Mouse (Mus musculus) hindbrain, embryonic 11.5 days (tissue): ENCODE results near the gene Fam19a2. TPM values are rescaled to one million over a fixed set of nuclear protein-coding genes. Genes with fewer than 3 reads are reported as not detected.

Source experiments
- ATAC-seq: fragments of 200-750 bp; cut with Nextera tagmentation; 2 replicates; pipeline ENCODE4 v1.8.0; 2017; ENCODE audit warnings: mild to moderate bottlenecking, moderate TSS enrichment, moderate library complexity; ENCODE audit not compliant: low FRiP score
- DNase-seq: peaks from one replicate; pipeline ENCODE4 v3.0.0-alpha.2; 2015; ENCODE audit warnings: low spot score
- H3K27ac ChIP-seq: fragments of 300-500 bp; sonication (generic); 2 replicates; pipeline ENCODE4 v1.5.1; 2014; ENCODE audit warnings: mild to moderate bottlenecking, low read depth, low read length
- H3K27me3 ChIP-seq: fragments of 300-500 bp; sonication (generic); 2 replicates; pipeline ENCODE4 v1.6.1; 2014; ENCODE audit warnings: mild to moderate bottlenecking, low read length, moderate library complexity, mixed read lengths; ENCODE audit not compliant: control insufficient read depth, insufficient read depth
- H3K36me3 ChIP-seq: fragments of 300-500 bp; sonication (generic); 2 replicates; pipeline ENCODE4 v1.6.1; 2014; ENCODE audit warnings: mild to moderate bottlenecking, low read length, moderate library complexity, mixed read lengths; ENCODE audit not compliant: control insufficient read depth, insufficient read depth
- H3K4me1 ChIP-seq: fragments of 300-500 bp; sonication (generic); replicated peaks from 2 replicates; pipeline ENCODE4 v1.6.1; 2014; ENCODE audit warnings: low read length, mixed read lengths; ENCODE audit not compliant: control insufficient read depth, insufficient read depth
- H3K4me2 ChIP-seq: fragments of 300-500 bp; sonication (generic); replicated peaks from 2 replicates; pipeline ENCODE4 v1.6.1; 2014; ENCODE audit warnings: mild to moderate bottlenecking, low read depth, low read length
- H3K4me3 ChIP-seq: fragments of 300-500 bp; sonication (generic); 2 replicates; pipeline ENCODE4 v1.5.1; 2014; ENCODE audit warnings: low read depth, low read length
- H3K9ac ChIP-seq: fragments of 300-500 bp; sonication (generic); 2 replicates; pipeline ENCODE4 v1.6.1; 2014; ENCODE audit warnings: low read depth, low read length
- H3K9me3 ChIP-seq: fragments of 300-500 bp; sonication (generic); 2 replicates; pipeline ENCODE4 v1.6.1; 2016; ENCODE audit warnings: low read length; ENCODE audit not compliant: control insufficient read depth
- WGBS: fragments of 180-500 bp; shearing (Covaris S2); extraction: QIAGEN DNeasy Blood & Tissue Kit; methylation state at CpG from one replicate; pipeline ENCODE4 v1.1.7; 2014; 5-methylcytosine and 5-hydroxymethylcytosine counted together
- polyA plus RNA-seq: library from polyadenylated mRNA; unstranded; fragments of >200 nt; fragmentation: Nextera tagmentation; extraction: Ambion mirVana; gene quantifications from 2 replicates; pipeline ENCODE4 v1.2.1, GENCODE M21; 2014

Fam19a2 gene
- polyA plus RNA-seq, 1 experiment from 2014 or later, result 8.2 TPM

DNA sequence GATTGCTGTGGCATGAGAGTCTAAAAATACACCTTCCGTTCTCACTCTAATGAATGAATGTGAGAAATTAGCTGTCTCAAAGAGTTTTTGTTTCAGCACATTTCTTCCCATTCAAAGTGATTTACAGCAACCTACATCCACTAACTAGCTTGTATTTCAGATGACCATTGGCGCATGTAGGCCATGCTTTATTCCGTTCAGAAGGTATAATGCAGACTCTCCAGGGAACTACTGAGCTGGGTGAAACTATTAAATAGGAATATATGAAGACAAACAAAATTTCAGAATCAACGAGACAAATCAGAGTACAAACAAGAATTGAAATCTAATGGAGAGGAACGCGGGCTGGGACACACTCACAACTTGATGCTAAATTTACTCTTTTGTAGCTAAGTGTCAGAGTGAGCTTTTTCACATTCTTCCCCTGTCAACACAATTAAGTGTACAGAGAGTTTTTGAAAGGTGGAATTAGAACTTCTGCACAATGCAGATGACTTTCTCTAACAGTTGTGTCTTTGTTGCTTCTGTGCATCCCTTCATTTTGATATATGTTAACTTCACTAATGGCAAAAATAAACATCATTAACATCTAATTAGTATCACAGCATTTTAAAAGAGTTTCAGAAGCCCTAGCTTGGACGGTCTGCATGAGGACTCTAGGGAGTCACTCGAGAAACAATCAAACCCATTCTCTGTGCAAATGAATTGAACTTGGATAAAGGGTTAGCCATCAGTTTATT is 428.6 kb downstream of the Fam19a2 start:
- ATAC-seq (no peak), DNase-seq (no peak)
- WGBS, result 74% methylated on average over 8 of the region's 8 CpGs
- Histone ChIP-seq H3K27ac (no peak overlapping the region), H3K9me3 (no peaks in the 10 kb centered on the region), H3K9ac (no peak overlapping the region), H3K4me2 (no peak overlapping the region), H3K4me1 (no peaks in the 10 kb centered on the region), H3K27me3 (no peaks in the 10 kb centered on the region), H3K4me3 (no peak overlapping the region), H3K36me3 (no peaks in the 10 kb centered on the region)

DNA sequence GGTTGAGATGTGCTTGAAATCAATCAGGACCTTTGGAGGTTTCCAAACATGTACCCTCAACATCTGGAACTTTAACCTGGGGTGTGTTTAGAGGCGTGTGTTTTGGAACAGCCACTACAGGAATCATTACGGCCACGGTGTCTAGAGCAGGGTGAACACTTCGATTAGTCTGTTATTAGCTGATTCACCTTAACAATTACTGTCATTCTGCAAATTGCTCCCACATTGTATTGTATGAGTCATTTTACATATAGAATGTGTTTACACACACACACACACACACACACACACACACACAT is 429.1 kb downstream of the Fam19a2 start:
- Histone ChIP-seq H3K27ac (no peak overlapping the region), H3K9me3 (no peaks in the 10 kb centered on the region), H3K4me3 (no peak overlapping the region), H3K4me2 (no peak overlapping the region), H3K27me3 (no peaks in the 10 kb centered on the region), H3K9ac (no peak overlapping the region), H3K4me1 (no peaks in the 10 kb centered on the region), H3K36me3 (no peaks in the 10 kb centered on the region)
- ATAC-seq (no peak), DNase-seq (no peak)
- 90% methylated on average over 4 of the region's 4 CpGs for WGBS

DNA sequence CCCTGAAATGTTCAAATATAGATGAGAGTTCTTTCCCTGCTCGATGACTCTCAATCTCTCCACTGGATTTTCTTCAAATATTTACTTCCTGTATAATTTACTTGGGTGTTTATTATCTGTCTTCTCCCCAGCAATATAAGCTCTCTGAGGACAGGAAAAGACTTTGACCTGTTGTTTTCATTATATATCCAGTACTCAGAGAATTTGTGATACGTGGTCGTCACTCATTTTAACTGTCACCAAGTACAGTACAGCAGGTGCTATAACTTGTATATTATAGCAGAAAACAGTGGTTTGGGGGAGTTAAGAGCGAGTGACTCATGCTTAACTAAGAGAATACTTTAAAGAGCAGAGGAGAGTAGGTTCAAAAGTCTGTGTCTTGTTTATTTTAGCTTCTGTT is 438.8 kb downstream of the Fam19a2 start:
- no peak for DNase-seq
- no peak for ATAC-seq
- 92% methylated on average over 4 of the region's 4 CpGs for whole genome bisulfite sequencing
- Histone ChIP-seq H3K4me2 (no peak overlapping the region), H3K4me3 (no peak overlapping the region), H3K36me3 (no peaks in the 10 kb centered on the region), H3K27ac (no peak overlapping the region), H3K4me1 (no peaks in the 10 kb centered on the region), H3K9me3 (no peaks in the 10 kb centered on the region), H3K27me3 (no peaks in the 10 kb centered on the region), H3K9ac (no peak overlapping the region)

DNA sequence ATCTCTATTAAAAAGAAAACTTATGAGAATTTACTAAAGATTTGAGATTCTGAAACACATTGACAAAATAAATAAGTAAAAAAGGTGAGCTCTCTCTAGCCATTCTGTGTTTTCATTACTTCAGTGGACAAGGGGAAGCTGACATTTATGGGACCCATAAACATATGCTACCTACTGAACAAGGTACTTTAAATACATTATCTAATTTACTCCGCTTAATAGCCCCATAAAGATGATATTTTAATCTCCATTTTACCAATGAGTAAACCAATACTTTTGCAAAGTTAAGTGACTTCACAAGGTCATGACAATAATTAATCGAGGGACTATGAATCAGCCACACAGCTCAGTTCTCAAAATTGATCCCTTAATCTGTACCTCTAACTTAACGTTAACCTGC is 443.2 kb downstream of the Fam19a2 start:
- Histone ChIP-seq H3K4me2 (no peak overlapping the region), H3K27ac (no peak overlapping the region), H3K4me3 (no peak overlapping the region), H3K9ac (no peak overlapping the region), H3K36me3 (no peaks in the 10 kb centered on the region), H3K4me1 (no peaks in the 10 kb centered on the region), H3K27me3 (no peaks in the 10 kb centered on the region), H3K9me3 (no peaks in the 10 kb centered on the region)
- no peak for ATAC-seq
- WGBS, result 95% methylated on average over 3 of the region's 3 CpGs
- no peak for DNase-seq

DNA sequence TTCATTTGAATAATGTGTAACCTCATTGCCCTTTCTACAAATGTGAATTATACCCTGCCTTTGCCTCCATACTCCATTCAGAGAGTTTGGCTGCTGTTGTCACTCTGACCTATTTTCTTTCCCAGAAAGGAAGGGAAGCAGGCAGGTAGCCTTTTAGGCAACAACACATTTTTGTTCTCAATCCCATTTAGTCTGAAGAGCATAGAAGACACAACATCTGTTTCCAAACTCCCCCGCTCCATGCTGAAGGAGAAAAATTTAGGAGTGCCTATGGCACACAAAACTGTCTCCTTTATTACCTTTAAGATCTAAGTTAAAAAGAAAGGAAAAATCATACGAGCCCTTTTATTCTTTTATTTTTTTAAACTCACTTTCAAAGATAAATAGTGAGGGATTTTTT is 446.9 kb downstream of the Fam19a2 start:
- no peak overlapping the region for H3K9ac ChIP-seq
- H3K27ac ChIP-seq, result no peak overlapping the region
- H3K4me2 ChIP-seq, result no peak overlapping the region
- no peaks in the 10 kb centered on the region for H3K36me3 ChIP-seq
- DNase-seq (no peak), ATAC-seq (no peak)
- no peaks in the 10 kb centered on the region for H3K4me1 ChIP-seq
- H3K4me3 ChIP-seq, result no peak overlapping the region
- H3K9me3 ChIP-seq, result no peaks in the 10 kb centered on the region
- no peaks in the 10 kb centered on the region for H3K27me3 ChIP-seq
- 85% methylated on average over 2 of the region's 2 CpGs for WGBS

DNA sequence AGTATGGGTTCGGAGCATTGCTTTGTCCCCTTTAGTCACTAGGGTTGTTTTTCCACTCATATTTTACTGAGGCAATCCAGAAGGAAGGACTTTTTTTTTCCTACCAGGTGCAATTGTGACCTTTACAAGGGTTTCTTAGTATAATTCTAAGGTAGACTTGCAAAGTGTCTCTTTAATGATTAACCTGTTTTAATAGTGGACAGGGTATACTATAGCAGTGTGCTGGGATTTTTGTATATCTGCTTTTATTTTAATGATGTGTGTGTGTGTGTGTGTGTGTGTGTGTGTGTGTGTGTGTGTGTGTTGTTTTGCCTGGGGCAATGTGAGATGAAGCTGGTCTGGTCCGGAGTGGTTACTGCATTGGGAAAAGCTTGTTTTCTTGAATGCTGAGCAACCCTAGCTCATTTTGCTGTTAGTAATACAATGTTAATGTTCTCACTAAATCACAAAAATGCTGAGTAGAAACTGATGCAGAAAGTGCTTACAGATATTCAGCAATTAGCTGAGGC is 458.2 kb downstream of the Fam19a2 start:
- H3K9ac ChIP-seq, result no peak overlapping the region
- H3K27ac ChIP-seq, result no peak overlapping the region
- no peaks in the 10 kb centered on the region for H3K9me3 ChIP-seq
- H3K27me3 ChIP-seq, result no peaks in the 10 kb centered on the region
- DNase-seq (no peak), ATAC-seq (no peak)
- H3K4me2 ChIP-seq, result no peak overlapping the region
- WGBS, result 83% methylated on average over 2 of the region's 2 CpGs
- no peaks in the 10 kb centered on the region for H3K36me3 ChIP-seq
- H3K4me1 ChIP-seq, result no peaks in the 10 kb centered on the region
- H3K4me3 ChIP-seq, result no peak overlapping the region

DNA sequence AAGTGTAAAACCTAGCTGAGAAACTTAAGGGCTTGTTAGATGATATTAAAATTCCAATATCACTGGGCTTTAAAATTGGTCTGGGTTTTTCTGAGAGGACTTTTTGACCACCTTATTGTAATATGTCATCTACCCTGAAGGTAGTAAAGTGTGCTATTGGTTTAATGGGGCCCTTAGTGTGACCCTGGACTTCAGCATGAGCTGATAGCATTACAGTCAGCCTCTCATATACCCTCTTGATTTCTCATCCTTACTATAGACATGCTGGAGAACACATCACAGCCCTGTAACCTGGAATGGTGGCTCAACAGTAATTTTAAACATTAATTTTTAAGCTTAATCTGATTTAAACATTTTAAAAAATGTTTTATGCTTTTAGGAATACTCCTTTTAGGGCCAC is 459.8 kb downstream of the Fam19a2 start:
- Histone ChIP-seq H3K36me3 (no peaks in the 10 kb centered on the region), H3K4me2 (no peak overlapping the region), H3K27ac (no peak overlapping the region), H3K4me3 (no peak overlapping the region), H3K27me3 (no peaks in the 10 kb centered on the region), H3K9ac (no peak overlapping the region), H3K4me1 (no peaks in the 10 kb centered on the region), H3K9me3 (no peaks in the 10 kb centered on the region)
- no peak for DNase-seq
- ATAC-seq, result no peak

DNA sequence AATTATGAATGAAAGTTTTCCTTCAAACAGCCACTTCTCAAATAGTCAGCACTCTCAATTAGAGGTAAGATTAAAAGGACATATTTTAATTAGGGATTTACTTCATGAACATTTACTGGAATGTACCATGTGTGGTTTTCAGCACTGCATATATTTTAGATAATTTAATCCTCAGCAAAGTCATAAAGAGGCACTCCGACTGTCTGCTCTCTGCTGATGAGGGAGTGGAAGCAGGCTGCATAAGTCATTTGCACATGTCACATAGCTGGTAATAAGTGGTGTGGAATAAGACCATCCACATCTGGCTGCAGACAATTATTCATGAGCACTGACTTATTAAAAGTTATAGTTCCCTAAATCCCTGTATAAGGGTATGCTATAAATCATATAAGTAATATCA is 484.5 kb downstream of the Fam19a2 start:
- Histone ChIP-seq H3K27me3 (no peaks in the 10 kb centered on the region), H3K9ac (no peak overlapping the region), H3K4me3 (no peak overlapping the region), H3K4me2 (no peak overlapping the region), H3K9me3 (no peaks in the 10 kb centered on the region), H3K4me1 (no peaks in the 10 kb centered on the region), H3K36me3 (no peaks in the 10 kb centered on the region), H3K27ac (no peak overlapping the region)
- DNase-seq (no peak), ATAC-seq (no peak)
- WGBS, result 86% methylated on average over 1 of the region's 1 CpGs

DNA sequence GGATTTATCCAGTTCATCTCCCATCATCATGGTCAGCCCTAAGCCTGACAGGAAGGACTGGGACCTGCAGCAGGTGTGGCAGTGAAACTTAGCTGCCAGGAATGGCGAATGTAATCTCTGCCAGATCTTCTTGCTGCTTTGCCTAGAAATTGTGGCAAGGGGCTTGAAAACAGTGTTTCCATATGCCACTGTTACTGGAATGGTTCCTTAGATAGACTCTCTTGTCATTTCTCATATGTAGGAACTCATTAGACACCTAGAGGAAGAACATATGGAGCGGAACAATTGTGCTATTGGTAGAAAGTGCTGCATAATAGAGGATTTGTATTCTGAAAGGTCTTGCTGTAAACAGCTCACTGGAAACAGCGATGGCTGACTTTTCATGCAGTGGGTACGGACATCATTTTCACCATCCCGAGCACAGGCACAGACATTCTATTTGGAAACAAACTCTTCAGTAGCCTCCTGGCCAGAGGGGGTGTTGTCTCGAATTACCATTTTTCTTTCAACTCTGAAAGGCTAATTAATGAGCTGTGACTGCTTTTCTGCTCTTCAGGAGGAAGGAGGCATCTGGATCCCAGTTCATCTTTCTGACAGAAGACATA is 488.0 kb downstream of the Fam19a2 start:
- 56% methylated on average over 6 of the region's 6 CpGs for WGBS
- DNase-seq (no peak), ATAC-seq (peak; percentile 60; the same call in 1 of the 2 replicates)
- no peak overlapping the region for H3K4me3 ChIP-seq
- no peak overlapping the region for H3K27ac ChIP-seq
- H3K4me1 ChIP-seq, result no peaks in the 10 kb centered on the region
- no peaks in the 10 kb centered on the region for H3K27me3 ChIP-seq
- H3K9me3 ChIP-seq, result no peaks in the 10 kb centered on the region
- no peak overlapping the region for H3K9ac ChIP-seq
- no peak overlapping the region for H3K4me2 ChIP-seq
- H3K36me3 ChIP-seq, result no peaks in the 10 kb centered on the region
